Mouse (Mus musculus): ENCODE measurements around the gene Stk32b. TPM values are rescaled to one million over a fixed set of nuclear protein-coding genes. Genes with fewer than 3 reads are reported as not detected.

The Stk32b gene
- 2.5 and 3.3 TPM in 2 replicates for polyA plus RNA-seq (2015; fragmentation: Nextera tagmentation; extraction: Ambion mirVana)

- ATAC-seq (ENCODE audit: insufficient number of reproducible peaks, low FRiP score, low TSS enrichment, low read depth), result peak; percentile 80
- peaks cover 31% of the 10 kb centered on the region for H3K27me3 ChIP-seq
- under 1% methylated on average over 40 of the region's 40 CpGs for WGBS
Measured at GRCm38 (mm10) chr5:37716505-37717372, at the start of gene Stk32b. Stk32b (minus strand) TSS chr5:37717171.

GRCm38 (mm10) chr5:37765851-37766250 is 48.9 kb upstream of the Stk32b start:
- Histone ChIP-seq H3K27ac (replicated peaks) (no peak overlapping the region), H3K36me3 (no peaks in the 10 kb centered on the region), H3K27me3 (no peaks in the 10 kb centered on the region), H3K9me3 (replicated peaks) (0 out of 2 replicates have a peak, but pooled peaks cover 4% of the 10 kb centered on the region), H3K4me1 (peaks cover 19% of the 10 kb centered on the region), H3K9ac (no peak overlapping the region), H3K4me2 (replicated peaks) (no peak overlapping the region), H3K4me3 (replicated peaks) (no peak overlapping the region)
- no peak for ATAC-seq (ENCODE audit: insufficient number of reproducible peaks, low FRiP score, low TSS enrichment, low read depth)
- WGBS, result 73% methylated on average over 8 of the region's 8 CpGs

More at GRCm38 (mm10) chr5:37716505-37717372, at the start of gene Stk32b:
- Histone ChIP-seq H3K9ac (peak within 1 kb of the TSS; percentile 13; the same call in 1 of the 2 replicates), H3K27ac (replicated peaks) (no peak within 1 kb of the TSS), H3K9me3 (replicated peaks) (no peaks in the 10 kb centered on the region), H3K4me3 (replicated peaks) (peak within 1 kb of the TSS; percentile 46), H3K36me3 (no peaks in the 10 kb centered on the region), H3K4me2 (replicated peaks) (peak within 1 kb of the TSS; percentile 77), H3K4me1 (peaks cover 32% of the 10 kb centered on the region)

GRCm38 (mm10) chr5:37762046-37762445 is 45.1 kb upstream of the Stk32b start:
- H3K27me3 ChIP-seq, result no peaks in the 10 kb centered on the region
- H3K4me3 ChIP-seq (replicated peaks), result no peak overlapping the region
- no peak overlapping the region for H3K9ac ChIP-seq
- WGBS, result 87% methylated on average over 3 of the region's 3 CpGs
- H3K36me3 ChIP-seq, result no peaks in the 10 kb centered on the region
- H3K9me3 ChIP-seq (replicated peaks), result 0 out of 2 replicates have a peak, but pooled peaks cover 4% of the 10 kb centered on the region
- H3K27ac ChIP-seq (replicated peaks), result no peak overlapping the region
- H3K4me2 ChIP-seq (replicated peaks), result no peak overlapping the region
- no peak for ATAC-seq (ENCODE audit: insufficient number of reproducible peaks, low FRiP score, low TSS enrichment, low read depth)
- no peaks in the 10 kb centered on the region for H3K4me1 ChIP-seq

- ATAC-seq (ENCODE audit: insufficient number of reproducible peaks, low FRiP score, low TSS enrichment, low read depth), result no peak
- Histone ChIP-seq H3K27me3 (no peaks in the 10 kb centered on the region), H3K9me3 (replicated peaks) (no peaks in the 10 kb centered on the region), H3K4me2 (replicated peaks) (no peak overlapping the region), H3K9ac (no peak overlapping the region), H3K4me3 (replicated peaks) (no peak overlapping the region), H3K36me3 (no peaks in the 10 kb centered on the region), H3K4me1 (0 out of 2 replicates have a peak, but pooled peaks cover 3% of the 10 kb centered on the region), H3K27ac (replicated peaks) (no peak overlapping the region)
- WGBS, result 74% methylated on average over 7 of the region's 7 CpGs
Measured at GRCm38 (mm10) chr5:37753366-37753765, 36.4 kb upstream of the Stk32b start.

GRCm38 (mm10) chr5:37752027-37752967 is 35.3 kb upstream of the Stk32b start:
- Histone ChIP-seq H3K36me3 (no peaks in the 10 kb centered on the region), H3K4me2 (replicated peaks) (no peak overlapping the region), H3K27me3 (no peaks in the 10 kb centered on the region), H3K27ac (replicated peaks) (no peak overlapping the region), H3K4me1 (0 out of 2 replicates have a peak, but pooled peaks cover 3% of the 10 kb centered on the region), H3K4me3 (replicated peaks) (no peak overlapping the region), H3K9me3 (replicated peaks) (no peaks in the 10 kb centered on the region), H3K9ac (no peak overlapping the region)
- peak; percentile 60; the same call in 1 of the 2 replicates for ATAC-seq (ENCODE audit: insufficient number of reproducible peaks, low FRiP score, low TSS enrichment, low read depth)
- 59% methylated on average over 8 of the region's 8 CpGs for WGBS

GRCm38 (mm10) chr5:37743889-37744707 is 27.1 kb upstream of the Stk32b start:
- Histone ChIP-seq H3K27me3 (no peaks in the 10 kb centered on the region), H3K4me2 (replicated peaks) (no peak overlapping the region), H3K9me3 (replicated peaks) (0 out of 2 replicates have a peak, but pooled peaks cover 6% of the 10 kb centered on the region), H3K4me1 (peaks cover 2% of the 10 kb centered on the region; the same call in 1 of the 2 replicates), H3K36me3 (no peaks in the 10 kb centered on the region), H3K27ac (replicated peaks) (peak overlapping the region; percentile 18; the same call in 1 of the 2 replicates), H3K4me3 (replicated peaks) (no peak overlapping the region), H3K9ac (no peak overlapping the region)
- ATAC-seq (ENCODE audit: insufficient number of reproducible peaks, low FRiP score, low TSS enrichment, low read depth), result no peak
- WGBS, result 47% methylated on average over 13 of the region's 13 CpGs

GRCm38 (mm10) chr5:37736213-37736612 is 19.2 kb upstream of the Stk32b start:
- no peaks in the 10 kb centered on the region for H3K27me3 ChIP-seq
- no peak overlapping the region for H3K9ac ChIP-seq
- no peak overlapping the region for H3K4me2 ChIP-seq (replicated peaks)
- H3K36me3 ChIP-seq, result no peaks in the 10 kb centered on the region
- no peak overlapping the region for H3K4me3 ChIP-seq (replicated peaks)
- no peak overlapping the region for H3K27ac ChIP-seq (replicated peaks)
- 0 out of 2 replicates have a peak, but pooled peaks cover 4% of the 10 kb centered on the region for H3K4me1 ChIP-seq
- WGBS, result 58% methylated on average over 7 of the region's 7 CpGs
- ATAC-seq (ENCODE audit: insufficient number of reproducible peaks, low FRiP score, low TSS enrichment, low read depth), result no peak
- H3K9me3 ChIP-seq (replicated peaks), result no peaks in the 10 kb centered on the region

GRCm38 (mm10) chr5:37735224-37735623 is 18.3 kb upstream of the Stk32b start, which contains the start of gene Cytl1:
Cytl1 (plus strand) TSS chr5:37735519.
- Histone ChIP-seq H3K4me2 (replicated peaks) (no peak within 1 kb of the TSS), H3K4me3 (replicated peaks) (no peak within 1 kb of the TSS), H3K27me3 (no peaks in the 10 kb centered on the region), H3K27ac (replicated peaks) (no peak within 1 kb of the TSS), H3K9ac (no peak within 1 kb of the TSS), H3K4me1 (0 out of 2 replicates have a peak, but pooled peaks cover 4% of the 10 kb centered on the region), H3K36me3 (no peaks in the 10 kb centered on the region), H3K9me3 (replicated peaks) (no peaks in the 10 kb centered on the region)
- 41% methylated on average over 5 of the region's 5 CpGs for WGBS
- no peak for ATAC-seq (ENCODE audit: insufficient number of reproducible peaks, low FRiP score, low TSS enrichment, low read depth)

GRCm38 (mm10) chr5:37730781-37731180 is 13.8 kb upstream of the Stk32b start:
- no peak overlapping the region for H3K4me3 ChIP-seq (replicated peaks)
- 80% methylated on average over 2 of the region's 2 CpGs for WGBS
- no peak; the same call in 1 of the 2 replicates for ATAC-seq (ENCODE audit: insufficient number of reproducible peaks, low FRiP score, low TSS enrichment, low read depth)

GRCm38 (mm10) chr5:37725220-37725886 is 8.4 kb upstream of the Stk32b start:
- no peak overlapping the region for H3K4me3 ChIP-seq (replicated peaks)
- no peaks in the 10 kb centered on the region for H3K27me3 ChIP-seq
- H3K27ac ChIP-seq (replicated peaks), result 0 out of 2 replicates have a peak overlapping the region, but pooled peaks have one; percentile 51
- H3K9me3 ChIP-seq (replicated peaks), result no peaks in the 10 kb centered on the region
- H3K9ac ChIP-seq, result no peak overlapping the region
- H3K36me3 ChIP-seq, result no peaks in the 10 kb centered on the region
- ATAC-seq (ENCODE audit: insufficient number of reproducible peaks, low FRiP score, low TSS enrichment, low read depth), result peak; percentile 71; the same call in 1 of the 2 replicates
- 55% methylated on average over 4 of the region's 4 CpGs for WGBS
- peaks cover 15% of the 10 kb centered on the region; the same call in 1 of the 2 replicates for H3K4me1 ChIP-seq
- H3K4me2 ChIP-seq (replicated peaks), result no peak overlapping the region

More at GRCm38 (mm10) chr5:37730781-37731180, 13.8 kb upstream of the Stk32b start:
- Histone ChIP-seq H3K27ac (replicated peaks) (no peak overlapping the region), H3K27me3 (no peaks in the 10 kb centered on the region), H3K9ac (no peak overlapping the region), H3K9me3 (replicated peaks) (no peaks in the 10 kb centered on the region), H3K36me3 (no peaks in the 10 kb centered on the region), H3K4me1 (0 out of 2 replicates have a peak, but pooled peaks cover 4% of the 10 kb centered on the region), H3K4me2 (replicated peaks) (no peak overlapping the region)

Data from embryonic facial prominence, embryonic 15.5 days (tissue).